Comparison of ENCODE assay signal across 8 mouse cellular contexts in the genomic region with DNA sequence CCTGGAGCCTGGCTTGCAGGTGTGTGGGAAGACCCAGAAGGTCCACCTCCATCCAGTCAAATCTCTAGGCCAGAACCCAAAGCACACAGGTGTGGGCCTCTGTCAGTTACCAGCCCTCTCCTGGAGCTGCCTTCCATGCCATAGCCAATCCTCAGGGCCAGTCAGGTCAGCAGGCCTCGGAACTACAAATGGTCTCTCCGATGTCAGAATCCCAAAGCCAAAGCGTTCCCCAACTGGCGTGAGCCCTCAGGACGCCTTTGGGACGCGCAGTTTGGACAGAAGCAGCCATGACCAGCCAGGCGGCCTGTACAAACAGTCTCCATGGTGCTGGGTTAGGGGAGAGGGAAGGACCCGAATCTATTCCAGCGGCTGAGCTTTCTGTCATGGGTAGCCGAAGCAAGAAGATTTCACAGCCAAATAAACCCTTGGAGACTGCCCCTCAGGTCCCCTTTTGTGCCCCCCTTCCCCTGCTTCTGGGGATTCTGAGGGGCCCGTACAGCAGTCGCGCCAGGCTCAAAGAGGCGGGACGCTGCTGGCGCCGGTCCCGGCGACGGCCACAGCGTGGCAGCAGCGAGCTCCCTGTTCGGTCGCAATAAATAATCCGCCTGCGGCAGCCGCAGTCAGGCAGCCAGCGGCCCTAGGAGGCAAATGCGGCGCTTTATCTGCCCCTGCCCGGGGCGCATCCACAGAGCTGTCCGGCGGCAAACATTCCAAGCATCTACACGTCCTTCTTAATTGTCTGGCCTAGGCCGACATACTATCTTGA. TPM values are rescaled to one million over a fixed set of nuclear protein-coding genes. Genes with fewer than 3 reads are reported as not detected.
DNase-seq lines count a peak whose midpoint lies in the region; ATAC-seq and TF ChIP-seq lines count a peak whose summit lies in the region.

No protein-coding gene starts in this region.

- no peak for TF ChIP-seq POLR2A in cortical plate, adult 2 months (IDR thresholded peaks at IDR 0.05; ENCODE audit: extremely low read depth, insufficient read depth, low read length)
- no peak for TF ChIP-seq POLR2A in heart, adult 2 months (IDR thresholded peaks at IDR 0.05; ENCODE audit: insufficient read depth, low read depth, low read length)

- H3K4me2 ChIP-seq in liver, embryonic 11.5 days, result peak overlapping the region; percentile 48
- H3K4me2 ChIP-seq in midbrain, embryonic 16.5 days (ENCODE audit: low read length), result no peak overlapping the region

- TF ChIP-seq EP300 in heart, adult 2 months (IDR thresholded peaks at IDR 0.05; ENCODE audit: insufficient read depth, low read depth, low read length), result no peak

- WGBS in heart, adult 2 months, result 3% methylated on average over 37 of the region's 37 CpGs
- 3% methylated on average over 37 of the region's 37 CpGs for WGBS in liver, embryonic 11.5 days
- 1% methylated on average over 37 of the region's 37 CpGs for WGBS in midbrain, embryonic 16.5 days

- no peak overlapping the region for H3K27ac ChIP-seq in left cerebral cortex, adult 2 months
- H3K27ac ChIP-seq in cortical plate, adult 2 months (ENCODE audit: insufficient read depth, low read length), result no peak overlapping the region
- no peak overlapping the region for H3K27ac ChIP-seq in heart, adult 2 months
- H3K27ac ChIP-seq in liver, embryonic 11.5 days (ENCODE audit: low read depth, low read length), result no peak overlapping the region
- no peak overlapping the region for H3K27ac ChIP-seq in midbrain, embryonic 16.5 days (ENCODE audit: low read length)

- peak; percentile 87 for TF ChIP-seq CTCF in left cerebral cortex, adult 2 months (IDR thresholded peaks at IDR 0.05)
- peak; percentile 30; the same call in 1 of the 2 replicates for TF ChIP-seq CTCF in cortical plate, adult 2 months (IDR thresholded peaks at IDR 0.05; ENCODE audit: extremely low read depth, insufficient read depth, low read length)
- TF ChIP-seq CTCF in heart, adult 2 months (IDR thresholded peaks at IDR 0.05), result no peak; the same call in 1 of the 2 replicates

- H3K4me1 ChIP-seq in cortical plate, adult 2 months (ENCODE audit: control insufficient read depth, insufficient read depth, low read length), result no peaks in the 10 kb centered on the region
- no peaks in the 10 kb centered on the region; the same call in 1 of the 2 replicates for H3K4me1 ChIP-seq in heart, adult 2 months (ENCODE audit: control insufficient read depth, insufficient read depth, low read length)
- H3K4me1 ChIP-seq in liver, embryonic 11.5 days (replicated peaks; ENCODE audit: control insufficient read depth, insufficient read depth, low read length), result no peaks in the 10 kb centered on the region; the same call in none of the 2 replicates
- H3K4me1 ChIP-seq in midbrain, embryonic 16.5 days (ENCODE audit: control insufficient read depth, insufficient read depth, low read length), result peaks cover 2% of the 10 kb centered on the region; the same call in 1 of the 2 replicates

- peaks cover 44% of the 10 kb centered on the region for H3K27me3 ChIP-seq in heart, adult 2 months (ENCODE audit: control insufficient read depth, insufficient read depth, low read length)
- H3K27me3 ChIP-seq in liver, embryonic 11.5 days (replicated peaks; ENCODE audit: control insufficient read depth, insufficient read depth, low read length), result peaks cover 99% of the 10 kb centered on the region
- H3K27me3 ChIP-seq in midbrain, embryonic 16.5 days (ENCODE audit: control insufficient read depth, insufficient read depth, low read depth, low read length), result peaks cover 88% of the 10 kb centered on the region
- H3K27me3 ChIP-seq in splenic B cell, adult 2 months (ENCODE audit: control insufficient read depth, insufficient read depth, low read length, poor library complexity, severe bottlenecking), result peaks cover 4% of the 10 kb centered on the region

- no peak; the same call in 1 of the 2 replicates for ATAC-seq in liver, embryonic 11.5 days (replicated peaks; ENCODE audit: low FRiP score)
- 0 out of 2 replicates have a peak, but pooled peaks have one; percentile 11 for ATAC-seq in midbrain, embryonic 16.5 days

- H3K79me2 ChIP-seq in heart, adult 2 months (replicated peaks; ENCODE audit: control insufficient read depth, insufficient read depth, low read length), result no peaks in the 10 kb centered on the region

- no peak overlapping the region for H3K4me3 ChIP-seq in left cerebral cortex, adult 2 months
- no peak overlapping the region for H3K4me3 ChIP-seq in cortical plate, adult 2 months (ENCODE audit: insufficient read depth, low read length)
- H3K4me3 ChIP-seq in heart, adult 2 months, result no peak overlapping the region
- peak overlapping the region; percentile 29 for H3K4me3 ChIP-seq in liver, embryonic 11.5 days (ENCODE audit: low read depth, low read length)
- no peak overlapping the region for H3K4me3 ChIP-seq in midbrain, embryonic 16.5 days (ENCODE audit: low read depth, low read length)

- intact Hi-C loops in left cerebral cortex, adult 2 months (cut with DNase I), result no loop called here
- intact Hi-C loops in heart, adult 2 months (cut with DNase I), result loop anchor here (1.0 to 5.0 kb wide), 2 partner anchors 10 to 1029 kb away; a partner anchor contains a TSS

- no peak overlapping the region for H3K9ac ChIP-seq in heart, adult 2 months (ENCODE audit: low read depth, low read length)
- H3K9ac ChIP-seq in liver, embryonic 11.5 days (ENCODE audit: low read depth, low read length), result no peak overlapping the region
- no peak overlapping the region for H3K9ac ChIP-seq in midbrain, embryonic 16.5 days (ENCODE audit: low read depth, low read length)

- no peaks in the 10 kb centered on the region for H3K9me3 ChIP-seq in liver, embryonic 11.5 days (ENCODE audit: control insufficient read depth, low read length)
- no peaks in the 10 kb centered on the region for H3K9me3 ChIP-seq in midbrain, embryonic 16.5 days (replicated peaks; ENCODE audit: control insufficient read depth, low read length, poor library complexity, severe bottlenecking)

- peak; percentile 42 to 58 for DNase-seq in left cerebral cortex, adult 2 months (ENCODE audit: extremely low spot score in 1 of 2, low spot score in 2 of 2)
- DNase-seq in left cerebral cortex, adult 8-10 months (ENCODE audit: low spot score in 2 of 2), result no peak
- peak; percentile 76 to 88 for DNase-seq in heart, adult 2 months
- peak; percentile 91 for DNase-seq in kidney, adult 18-20 months
- no peak for DNase-seq in liver, embryonic 11.5 days (ENCODE audit: low spot score)
- peak; percentile 78 for DNase-seq in splenic B cell, adult 2 months (ENCODE audit: low read depth, low spot score)

- no peaks in the 10 kb centered on the region for H3K36me3 ChIP-seq in heart, adult 2 months (ENCODE audit: control insufficient read depth, insufficient read depth, low read length)
- no peaks in the 10 kb centered on the region for H3K36me3 ChIP-seq in liver, embryonic 11.5 days (ENCODE audit: control insufficient read depth, insufficient read depth, low read length)
- no peaks in the 10 kb centered on the region for H3K36me3 ChIP-seq in midbrain, embryonic 16.5 days (ENCODE audit: control insufficient read depth, insufficient read depth, low read length)
- no peaks in the 10 kb centered on the region for H3K36me3 ChIP-seq in splenic B cell, adult 2 months (ENCODE audit: control insufficient read depth, insufficient read depth, low read length, poor library complexity, severe bottlenecking)

RNA-seq across cellular contexts. Expression of a gene that starts 1.8 kb away (rescaled TPM):
- not detected for total RNA-seq in left cerebral cortex, adult 2 months (2021)
- not detected for total RNA-seq in left cerebral cortex, adult 8-10 months (2022)
- polyA plus RNA-seq in cortical plate, adult 2 months (2012; rRNA removed), result not detected in 2 replicates
- total RNA-seq in heart, adult 2 months (2021), result under 1 TPM; 0.55 to 0.76 TPM
- polyA plus RNA-seq in heart, adult 2 months (2012; rRNA removed), result 0.53 and 1.3 TPM in 2 replicates
- polyA plus RNA-seq in liver, embryonic 11.5 days (2014; fragmentation: Nextera tagmentation; extraction: Ambion mirVana), result 2.8 and 2.9 TPM in 2 replicates
- not detected in 2 replicates for polyA plus RNA-seq in midbrain, embryonic 16.5 days (2015; fragmentation: Nextera tagmentation; extraction: Ambion mirVana)

RNA-seq across cellular contexts. Expression of a gene that starts 1.8 kb away (rescaled TPM):
- not detected for total RNA-seq in left cerebral cortex, adult 2 months (2021)
- not detected for total RNA-seq in left cerebral cortex, adult 8-10 months (2022)
- not detected in 2 replicates for polyA plus RNA-seq in cortical plate, adult 2 months (2012; rRNA removed)
- total RNA-seq in heart, adult 2 months (2021), result not detected
- polyA plus RNA-seq in heart, adult 2 months (2012; rRNA removed), result not detected in 2 replicates
- not detected in 2 replicates for polyA plus RNA-seq in liver, embryonic 11.5 days (2014; fragmentation: Nextera tagmentation; extraction: Ambion mirVana)
- not detected in 2 replicates for polyA plus RNA-seq in midbrain, embryonic 16.5 days (2015; fragmentation: Nextera tagmentation; extraction: Ambion mirVana)

RNA-seq across cellular contexts. Expression of a gene that starts 2.8 kb away (rescaled TPM):
- not detected for total RNA-seq in left cerebral cortex, adult 2 months (2021)
- not detected for total RNA-seq in left cerebral cortex, adult 8-10 months (2022)
- not detected in 2 replicates for polyA plus RNA-seq in cortical plate, adult 2 months (2012; rRNA removed)
- total RNA-seq in heart, adult 2 months (2021), result not detected
- polyA plus RNA-seq in heart, adult 2 months (2012; rRNA removed), result not detected in 2 replicates
- 0.45 and 0.71 TPM in 2 replicates for polyA plus RNA-seq in liver, embryonic 11.5 days (2014; fragmentation: Nextera tagmentation; extraction: Ambion mirVana)
- polyA plus RNA-seq in midbrain, embryonic 16.5 days (2015; fragmentation: Nextera tagmentation; extraction: Ambion mirVana), result not detected in 2 replicates

RNA-seq across cellular contexts. Expression of a gene that starts 7.0 kb away (rescaled TPM):
- total RNA-seq in left cerebral cortex, adult 2 months (2021), result not detected
- not detected for total RNA-seq in left cerebral cortex, adult 8-10 months (2022)
- polyA plus RNA-seq in cortical plate, adult 2 months (2012; rRNA removed), result not detected in 2 replicates
- under 1 TPM; 0.26 to 0.45 TPM for total RNA-seq in heart, adult 2 months (2021)
- 0.94 and 0.96 TPM in 2 replicates for polyA plus RNA-seq in heart, adult 2 months (2012; rRNA removed)
- polyA plus RNA-seq in liver, embryonic 11.5 days (2014; fragmentation: Nextera tagmentation; extraction: Ambion mirVana), result 8.0 and 9.7 TPM in 2 replicates
- 0.21 TPM in 1 of 2 replicates, not detected in the other for polyA plus RNA-seq in midbrain, embryonic 16.5 days (2015; fragmentation: Nextera tagmentation; extraction: Ambion mirVana)

RNA-seq across cellular contexts. Expression of a gene that starts 10.3 kb away (rescaled TPM):
- total RNA-seq in left cerebral cortex, adult 2 months (2021), result not detected
- total RNA-seq in left cerebral cortex, adult 8-10 months (2022), result not detected
- polyA plus RNA-seq in cortical plate, adult 2 months (2012; rRNA removed), result 0.04 TPM in 1 of 2 replicates, not detected in the other
- under 1 TPM; 0.25 to 0.50 TPM for total RNA-seq in heart, adult 2 months (2021)
- 0.26 and 0.31 TPM in 2 replicates for polyA plus RNA-seq in heart, adult 2 months (2012; rRNA removed)
- 2.7 and 3.1 TPM in 2 replicates for polyA plus RNA-seq in liver, embryonic 11.5 days (2014; fragmentation: Nextera tagmentation; extraction: Ambion mirVana)
- not detected in 2 replicates for polyA plus RNA-seq in midbrain, embryonic 16.5 days (2015; fragmentation: Nextera tagmentation; extraction: Ambion mirVana)

Comparison
In these comparisons a context has a peak if more than half of its experiments do, and no peak if none do; other contexts are left out.
1. DNase-seq: peak in left cerebral cortex, adult 2 months (2 of 2), heart, adult 2 months (2 of 2), kidney, adult 18-20 months (single experiment) and splenic B cell, adult 2 months (single experiment); none in left cerebral cortex, adult 8-10 months (0 of 2) and liver, embryonic 11.5 days (single experiment).